20 mouse cellular contexts compared by ENCODE assay signal in genomic region chr2:48316180-48316889, GRCm38 (mm10).
DNase-seq lines count a peak whose midpoint lies in the region; ATAC-seq and TF ChIP-seq lines count a peak whose summit lies in the region.
"Had no signal": no experiment of that assay in that cellular context is flagged by ENCODE, and none has a peak within 500 bp of the region (broad histone marks: within the 10 kb centered on the region; RNA-seq: fewer than 3 reads in every experiment).

No protein-coding gene starts in this region.

- no peaks in the 10 kb centered on the region for H3K9me3 ChIP-seq in stomach, embryonic 14.5 days (ENCODE audit: control insufficient read depth, low read depth, low read length)
- H3K9me3 ChIP-seq in stomach, postnatal 0 days (ENCODE audit: control insufficient read depth, low read length): no peaks in the 10 kb centered on the region
- no peaks in the 10 kb centered on the region for H3K9me3 ChIP-seq in G1E (replicated peaks)
- no peaks in the 10 kb centered on the region for H3K9me3 ChIP-seq in midbrain, embryonic 13.5 days
- H3K9me3 ChIP-seq: embryonic facial prominence, embryonic 13.5 days; forebrain, embryonic 15.5 days; heart, embryonic 10.5 days; kidney, embryonic 15.5 days had no signal

- H3K4me3 ChIP-seq in gastrocnemius, adult 2 months: no peak overlapping the region
- no peak overlapping the region for H3K4me3 ChIP-seq in stomach, embryonic 14.5 days (ENCODE audit: low read depth, low read length)
- H3K4me3 ChIP-seq in stomach, postnatal 0 days (ENCODE audit: low read depth, low read length): no peak overlapping the region
- H3K4me3 ChIP-seq in G1E (ENCODE audit: low read depth, low read length): no peak overlapping the region
- no peak overlapping the region for H3K4me3 ChIP-seq in midbrain, embryonic 13.5 days (replicated peaks)
- H3K4me3 ChIP-seq: embryonic facial prominence, embryonic 13.5 days; forebrain, embryonic 15.5 days; heart, embryonic 10.5 days; kidney, embryonic 15.5 days had no signal

- peak overlapping the region; percentile 68 for H3K27ac ChIP-seq in gastrocnemius, adult 2 months
- no peak overlapping the region for H3K27ac ChIP-seq in stomach, embryonic 14.5 days (ENCODE audit: low read length)
- H3K27ac ChIP-seq in stomach, postnatal 0 days (replicated peaks): no peak overlapping the region
- H3K27ac ChIP-seq in midbrain, embryonic 13.5 days: no peak overlapping the region
- H3K27ac ChIP-seq: embryonic facial prominence, embryonic 13.5 days; forebrain, embryonic 15.5 days; heart, embryonic 10.5 days; hindbrain, embryonic 14.5 days; kidney, embryonic 15.5 days had no signal

- intact Hi-C loops in gastrocnemius, adult 2 months (cut with DNase I): no loop called here

- H3K36me3 ChIP-seq in stomach, embryonic 14.5 days (ENCODE audit: control insufficient read depth, insufficient read depth, low read length): no peaks in the 10 kb centered on the region
- H3K36me3 ChIP-seq in stomach, postnatal 0 days (ENCODE audit: control insufficient read depth, insufficient read depth, low read length): no peaks in the 10 kb centered on the region
- no peaks in the 10 kb centered on the region for H3K36me3 ChIP-seq in G1E (replicated peaks)
- no peaks in the 10 kb centered on the region for H3K36me3 ChIP-seq in midbrain, embryonic 13.5 days
- H3K36me3 ChIP-seq: embryonic facial prominence, embryonic 13.5 days; forebrain, embryonic 15.5 days; heart, embryonic 10.5 days; kidney, embryonic 15.5 days had no signal

- no peaks in the 10 kb centered on the region for H3K27me3 ChIP-seq in stomach, embryonic 14.5 days (ENCODE audit: control insufficient read depth, insufficient read depth, low read length)
- H3K27me3 ChIP-seq in stomach, postnatal 0 days (ENCODE audit: control insufficient read depth, insufficient read depth, low read length): no peaks in the 10 kb centered on the region
- H3K27me3 ChIP-seq in G1E (ENCODE audit: insufficient read depth, low read length): no peaks in the 10 kb centered on the region
- H3K27me3 ChIP-seq in midbrain, embryonic 13.5 days: no peaks in the 10 kb centered on the region
- H3K27me3 ChIP-seq: embryonic facial prominence, embryonic 13.5 days; forebrain, embryonic 15.5 days; kidney, embryonic 15.5 days had no signal

- ATAC-seq in stomach, embryonic 14.5 days (ENCODE audit: insufficient number of reproducible peaks, insufficient read depth, low FRiP score, low read depth): 0 out of 2 replicates have a peak, but pooled peaks have one; percentile 23
- ATAC-seq in stomach, postnatal 0 days (ENCODE audit: low FRiP score, low TSS enrichment): no peak
- peak; percentile 45 for ATAC-seq in G1E (ENCODE audit: extremely low read depth, insufficient number of reproducible peaks, low FRiP score, poor library complexity, severe bottlenecking)
- ATAC-seq in inflammation-experienced regulatory T-cells, adult 6 months: peak; percentile 66
- no peak for ATAC-seq in midbrain, embryonic 13.5 days
- ATAC-seq: forebrain, embryonic 15.5 days; intestine, embryonic 16.5 days; liver, postnatal 0 days; midbrain, embryonic 16.5 days had no signal

- H3K9ac ChIP-seq in stomach, embryonic 14.5 days (replicated peaks; ENCODE audit: low read depth, low read length): no peak overlapping the region
- H3K9ac ChIP-seq in stomach, postnatal 0 days (ENCODE audit: low read length): no peak overlapping the region
- H3K9ac ChIP-seq in midbrain, embryonic 13.5 days (replicated peaks): no peak overlapping the region
- H3K9ac ChIP-seq: embryonic facial prominence, embryonic 13.5 days; forebrain, embryonic 15.5 days; hindbrain, embryonic 14.5 days; kidney, embryonic 15.5 days; liver, postnatal 0 days had no signal

- no peak overlapping the region for H3K4me2 ChIP-seq in stomach, embryonic 14.5 days (replicated peaks; ENCODE audit: low read depth, low read length)
- H3K4me2 ChIP-seq in stomach, postnatal 0 days (replicated peaks; ENCODE audit: low read depth): no peak overlapping the region
- no peak overlapping the region for H3K4me2 ChIP-seq in midbrain, embryonic 13.5 days (replicated peaks)
- H3K4me2 ChIP-seq: embryonic facial prominence, embryonic 13.5 days; forebrain, embryonic 15.5 days; hindbrain, embryonic 14.5 days; kidney, embryonic 15.5 days had no signal

- no peak for TF ChIP-seq EP300 in stomach, postnatal 0 days (optimal IDR thresholded peaks at IDR 0.05)

- no peak for DNase-seq in gastrocnemius, adult 2 months
- no peak for DNase-seq in gastrocnemius, adult 8-10 months (ENCODE audit: low spot score in 2 of 2)
- no peak for DNase-seq in stomach, postnatal 0 days (ENCODE audit: low spot score)
- DNase-seq in G1E (ENCODE audit: low spot score): no peak
- DNase-seq in adrenal gland, adult 18-20 months (ENCODE audit: low spot score in 2 of 2): no peak
- DNase-seq: adrenal gland, postnatal 10 days; cerebellum, adult 2 months; cerebellum, postnatal 25 days; heart, postnatal 4 days; liver, postnatal 0 days had no signal

- no peaks in the 10 kb centered on the region for H3K4me1 ChIP-seq in stomach, embryonic 14.5 days (ENCODE audit: control insufficient read depth, insufficient read depth, low read length)
- H3K4me1 ChIP-seq in stomach, postnatal 0 days (replicated peaks; ENCODE audit: control insufficient read depth, insufficient read depth): no peaks in the 10 kb centered on the region
- H3K4me1 ChIP-seq in G1E (ENCODE audit: insufficient read depth, low read depth, low read length): no peaks in the 10 kb centered on the region
- H3K4me1 ChIP-seq in midbrain, embryonic 13.5 days (replicated peaks): peaks cover 12% of the 10 kb centered on the region
- H3K4me1 ChIP-seq: heart, embryonic 10.5 days had no signal

- 82% methylated on average over 8 of the region's 8 CpGs for WGBS in stomach, embryonic 14.5 days
- WGBS in stomach, postnatal 0 days: 85% methylated on average over 8 of the region's 8 CpGs
- WGBS in midbrain, embryonic 13.5 days: 85% methylated on average over 8 of the region's 8 CpGs

- no peak for TF ChIP-seq CTCF in gastrocnemius, adult 2 months (IDR thresholded peaks at IDR 0.05)
- TF ChIP-seq CTCF in stomach, postnatal 0 days (IDR thresholded peaks at IDR 0.05; ENCODE audit: low read depth): no peak
- no peak for TF ChIP-seq CTCF in G1E (IDR thresholded peaks at IDR 0.05; ENCODE audit: low read depth, low read length)

Comparison
In these comparisons a context has a peak if more than half of its experiments do, and no peak if none do; other contexts are left out.
1. ATAC-seq: peak in stomach, embryonic 14.5 days (single experiment), G1E (single experiment) and inflammation-experienced regulatory T-cells, adult 6 months (single experiment); none in stomach, postnatal 0 days (single experiment) and midbrain, embryonic 13.5 days (single experiment).